8 mouse cellular contexts compared by ENCODE assay signal in genomic region chr17:65950183-65950582, GRCm38 (mm10). TPM values are rescaled to one million over a fixed set of nuclear protein-coding genes. Genes with fewer than 3 reads are reported as not detected.
A peak's percentile ranks its signal among the peaks of the same experiment; 100 is the strongest.
DNase-seq lines count a peak whose midpoint lies in the region; ATAC-seq and TF ChIP-seq lines count a peak whose summit lies in the region.

No protein-coding gene starts in this region.

- peak; percentile 47 for DNase-seq in cerebellum, adult 11 months
- peak; percentile 19 for DNase-seq in right cerebral cortex, postnatal 4 days
- DNase-seq in right cerebral cortex, adult 18-20 months: no peak
- DNase-seq in hindbrain, embryonic 14.5 days (ENCODE audit: low spot score): no peak
- DNase-seq in left cerebral cortex, adult 8-10 months (ENCODE audit: low spot score in 2 of 2): no peak
- DNase-seq in layer of hippocampus, adult 11-12 months (ENCODE audit: low spot score): no peak

- ATAC-seq in cerebellum, adult (ENCODE audit: insufficient number of reproducible peaks, low FRiP score, low TSS enrichment): no peak
- peak; percentile 39 for ATAC-seq in hindbrain, embryonic 14.5 days (ENCODE audit: low FRiP score)

- H3ac ChIP-seq in myocyte (ENCODE audit: control insufficient read depth, insufficient read length): peak overlapping the region; percentile 15

- H3K27ac ChIP-seq in hindbrain, embryonic 14.5 days: peak overlapping the region; percentile 89

- H3K4me3 ChIP-seq in hindbrain, embryonic 14.5 days (replicated peaks; ENCODE audit: low read length): peak overlapping the region; percentile 100
- H3K4me3 ChIP-seq in myocyte: peak overlapping the region; percentile 40

- no peak for TF ChIP-seq POLR2A in myocyte (IDR thresholded peaks at IDR 0.05; ENCODE audit: insufficient read length, low read depth)

- H3K4me2 ChIP-seq in hindbrain, embryonic 14.5 days (replicated peaks): peak overlapping the region; percentile 54
- H3K4me2 ChIP-seq in myocyte (ENCODE audit: low read depth): peak overlapping the region; percentile 74

- 0 out of 2 replicates have a peak, but pooled peaks cover 4% of the 10 kb centered on the region for H3K4me1 ChIP-seq in hindbrain, embryonic 14.5 days (replicated peaks; ENCODE audit: control insufficient read depth, insufficient read depth, low read length)

- no peaks in the 10 kb centered on the region for H3K27me3 ChIP-seq in hindbrain, embryonic 14.5 days (ENCODE audit: control insufficient read depth, insufficient read depth, low read length)
- H3K27me3 ChIP-seq in myocyte (ENCODE audit: control insufficient read depth, insufficient read depth, insufficient read length): no peaks in the 10 kb centered on the region

- 33% methylated on average over 7 of the region's 7 CpGs for WGBS in hindbrain, embryonic 14.5 days

- H3K9ac ChIP-seq in hindbrain, embryonic 14.5 days: peak overlapping the region; percentile 99

- no peaks in the 10 kb centered on the region for H3K79me2 ChIP-seq in myocyte (ENCODE audit: control insufficient read depth, insufficient read depth)

- no peaks in the 10 kb centered on the region for H3K9me3 ChIP-seq in hindbrain, embryonic 14.5 days (ENCODE audit: control insufficient read depth, low read length)

- H3K36me3 ChIP-seq in hindbrain, embryonic 14.5 days (replicated peaks; ENCODE audit: control insufficient read depth, insufficient read depth): peaks cover 26% of the 10 kb centered on the region
- H3K36me3 ChIP-seq in myocyte (ENCODE audit: control insufficient read depth, insufficient read depth): no peaks in the 10 kb centered on the region

TF ChIP-seq in myocyte, 11 proteins besides CTCF, POLR2A, EP300 and RAD21:
- TF ChIP-seq REST (IDR thresholded peaks at IDR 0.05; ENCODE audit: insufficient read depth, insufficient read length) (no peak), E2F4 (IDR thresholded peaks at IDR 0.05; ENCODE audit: insufficient read depth) (no peak), TCF12 (IDR thresholded peaks at IDR 0.05; ENCODE audit: insufficient read depth, poor library complexity, severe bottlenecking) (no peak), TCF3 (IDR thresholded peaks at IDR 0.05; ENCODE audit: insufficient read length, low read depth) (no peak), SRF (IDR thresholded peaks at IDR 0.05; ENCODE audit: control insufficient read depth, insufficient read length, low read depth) (no peak), MYOD1 (IDR thresholded peaks at IDR 0.05; ENCODE audit: control insufficient read depth in 1 of 3, insufficient read length in 2 of 3, low read depth in 2 of 3) (no peak), MYOG (IDR thresholded peaks at IDR 0.05; ENCODE audit: control insufficient read depth in 1 of 3, insufficient read depth in 1 of 3, insufficient read length in 2 of 3, low read depth in 2 of 3) (no peak), MAX (IDR thresholded peaks at IDR 0.05; ENCODE audit: low read depth) (no peak)

RNA-seq across cellular contexts. Expression of gene Twsg1, which starts 0.8 kb away (rescaled TPM):
- polyA plus RNA-seq in hindbrain, embryonic 14.5 days (2014; fragmentation: Nextera tagmentation; extraction: Ambion mirVana): 66.0 and 71.2 TPM in 2 replicates
- 9.0 TPM for polyA plus RNA-seq in myocyte (2012; fragmentation: generic; extraction: Trizol)
- total RNA-seq in left cerebral cortex, adult 8-10 months (2022): 10 to 100 TPM; 26.0 to 33.7 (median 27.8) TPM

Comparison
In these comparisons a context has a peak if more than half of its experiments do, and no peak if none do; other contexts are left out.
1. DNase-seq: peak in cerebellum, adult 11 months (single experiment) and right cerebral cortex, postnatal 4 days (single experiment); none in right cerebral cortex, adult 18-20 months (single experiment), hindbrain, embryonic 14.5 days (single experiment), left cerebral cortex, adult 8-10 months (0 of 2) and layer of hippocampus, adult 11-12 months (single experiment).